Mouse (Mus musculus): Measurements from ENCODE around the gene Lin7a.

Lin7a gene

GRCm38 (mm10) chr10:107359296-107359695 lies 87.8 kb downstream of the Lin7a start:
- in situ Hi-C loops (cut with MboI; ENCODE audit: low pct_unique_long_range_greater_than_20kb in 1 of 2, low sequenced_read_pairs in 2 of 2, unreplicated experiment in 1 of 2), result no loop called here

DNA sequence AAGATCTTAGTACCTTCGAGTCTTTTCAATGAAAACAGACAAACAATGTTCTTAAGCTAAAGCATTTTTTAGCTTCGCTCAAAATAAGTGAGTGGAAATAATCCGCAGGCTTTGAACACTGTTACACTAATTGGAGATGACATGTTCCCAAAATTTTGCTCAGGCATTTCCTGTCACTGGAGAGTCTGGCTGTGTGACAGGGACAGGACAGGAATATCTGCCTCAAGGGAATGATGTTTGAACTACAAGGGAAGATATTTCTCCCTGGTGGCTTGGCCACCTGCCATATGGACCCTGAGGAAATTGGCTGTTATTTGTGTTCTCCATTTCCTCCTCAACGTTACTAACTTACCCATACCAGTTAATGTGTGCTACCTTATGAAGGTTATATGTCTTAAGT lies 90.1 kb downstream of the Lin7a start:
- in situ Hi-C loops (cut with MboI; ENCODE audit: low pct_unique_long_range_greater_than_20kb in 1 of 2, low sequenced_read_pairs in 2 of 2, unreplicated experiment in 1 of 2), result no loop called here

DNA sequence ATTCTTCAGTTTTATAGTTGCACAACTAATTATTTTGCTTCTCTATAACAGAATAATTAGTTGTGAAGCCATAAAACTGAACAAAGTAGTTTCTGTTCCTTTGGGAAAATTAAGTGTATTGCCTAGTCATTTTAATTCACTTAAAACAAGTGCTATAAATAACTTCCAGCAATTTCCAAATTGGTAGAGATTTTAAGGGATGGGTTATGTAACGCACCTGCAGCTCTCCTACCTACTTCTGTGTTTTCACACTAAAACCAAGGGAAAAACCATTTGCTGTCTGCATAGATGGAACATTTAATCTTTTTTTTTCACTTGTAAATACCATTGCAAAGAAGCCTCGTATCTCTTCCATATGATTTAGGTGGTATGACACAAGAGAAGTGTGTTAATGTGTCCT lies 90.5 kb downstream of the Lin7a start:
- in situ Hi-C loops (cut with MboI; ENCODE audit: low pct_unique_long_range_greater_than_20kb in 1 of 2, low sequenced_read_pairs in 2 of 2, unreplicated experiment in 1 of 2), result no loop called here

DNA sequence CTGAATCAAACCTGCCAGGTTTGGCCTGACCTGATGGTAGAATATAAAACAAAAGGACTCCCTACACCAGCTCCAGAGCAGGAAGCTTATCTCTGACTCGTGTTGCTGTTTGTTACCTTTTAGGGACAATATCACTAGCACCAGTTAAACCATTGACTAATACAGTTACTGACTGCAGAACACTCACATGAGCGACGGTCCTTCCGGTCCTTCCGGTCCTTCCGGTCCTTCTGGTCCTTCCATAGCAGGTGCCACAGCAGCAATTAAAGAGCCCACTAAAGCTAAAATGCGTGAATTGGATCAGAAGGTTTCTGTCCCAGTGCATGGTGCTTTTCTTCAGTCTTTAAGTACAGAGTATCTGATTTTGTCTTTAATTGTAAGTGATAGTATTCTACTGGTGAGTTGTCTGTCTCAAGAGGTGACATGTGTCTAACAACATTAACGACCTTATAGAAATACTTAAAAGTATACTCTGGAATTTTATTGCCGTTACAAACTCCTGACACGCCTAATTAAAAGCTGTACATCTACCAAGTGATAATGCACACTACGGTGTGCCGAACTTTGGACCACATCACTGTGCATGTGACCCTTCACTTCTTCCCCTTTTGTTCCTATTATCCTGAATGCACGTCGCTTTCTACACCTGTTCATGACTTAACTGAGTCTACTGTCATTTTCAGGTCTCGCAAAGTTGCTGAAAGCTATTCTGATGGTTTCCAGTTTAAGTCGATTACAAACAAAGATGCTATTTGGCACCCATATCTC lies 91.7 kb downstream of the Lin7a start:
- in situ Hi-C loops (cut with MboI; ENCODE audit: low pct_unique_long_range_greater_than_20kb in 1 of 2, low sequenced_read_pairs in 2 of 2, unreplicated experiment in 1 of 2), result no loop called here

- in situ Hi-C loops (cut with MboI; ENCODE audit: low pct_unique_long_range_greater_than_20kb in 1 of 2, low sequenced_read_pairs in 2 of 2, unreplicated experiment in 1 of 2), result no loop called here
These were observed 105.7 kb downstream of the Lin7a start for GRCm38 (mm10) chr10:107377218-107377617.

DNA sequence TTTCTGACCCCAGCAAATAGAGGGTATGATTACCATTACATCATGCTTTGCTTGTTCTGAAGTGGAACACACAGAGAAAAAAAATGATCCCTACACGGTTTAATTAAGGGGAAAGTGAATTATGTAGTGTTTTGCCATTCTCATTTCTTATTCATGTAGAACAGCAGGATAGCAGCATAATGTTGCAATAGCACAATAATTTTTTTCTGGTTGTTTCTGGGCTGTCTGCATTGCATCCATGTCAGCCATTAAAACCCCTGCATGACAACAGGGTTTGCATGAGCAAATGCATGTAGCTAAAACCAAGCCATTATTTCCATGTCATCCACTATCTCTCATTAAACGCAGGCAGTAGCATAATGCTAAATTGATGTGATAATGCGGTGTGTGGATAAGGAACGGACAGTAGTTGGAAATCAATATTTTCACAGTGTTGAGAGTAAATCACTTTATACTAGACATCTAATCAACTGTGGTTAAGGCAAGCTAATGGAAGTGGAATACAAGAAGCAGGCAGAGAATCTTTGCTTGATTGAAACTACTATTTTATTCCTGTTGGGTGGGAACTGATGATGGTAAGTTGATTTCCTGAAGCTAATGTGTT lies 109.8 kb downstream of the Lin7a start:
- in situ Hi-C loops (cut with MboI; ENCODE audit: low pct_unique_long_range_greater_than_20kb in 1 of 2, low sequenced_read_pairs in 2 of 2, unreplicated experiment in 1 of 2), result no loop called here

GRCm38 (mm10) chr10:107383825-107384224 lies 112.3 kb downstream of the Lin7a start:
- in situ Hi-C loops (cut with MboI; ENCODE audit: low pct_unique_long_range_greater_than_20kb in 1 of 2, low sequenced_read_pairs in 2 of 2, unreplicated experiment in 1 of 2), result no loop called here

DNA sequence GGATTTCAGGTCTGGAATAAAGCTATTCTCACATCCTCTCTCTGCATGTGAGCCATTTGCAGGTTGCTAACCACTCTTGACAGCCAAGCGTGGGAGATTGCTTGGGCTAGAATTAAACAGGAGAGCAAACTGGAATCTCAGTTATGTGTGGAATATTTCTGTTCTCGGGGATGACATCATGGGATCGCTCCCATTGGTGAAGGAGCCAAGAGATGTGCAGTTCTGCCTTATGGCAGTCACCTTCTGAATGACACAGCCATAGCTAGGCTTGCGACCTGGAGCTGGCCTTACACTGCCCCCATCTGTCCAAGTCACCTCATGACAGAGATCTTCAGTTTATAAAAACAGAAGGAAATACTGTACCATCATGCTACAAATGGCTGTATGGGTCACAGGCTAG lies 118.0 kb downstream of the Lin7a start:
- in situ Hi-C loops (cut with MboI; ENCODE audit: low pct_unique_long_range_greater_than_20kb in 1 of 2, low sequenced_read_pairs in 2 of 2, unreplicated experiment in 1 of 2), result no loop called here

- in situ Hi-C loops (cut with MboI; ENCODE audit: low pct_unique_long_range_greater_than_20kb in 1 of 2, low sequenced_read_pairs in 2 of 2, unreplicated experiment in 1 of 2), result loop anchor here in 1 of 2 experiments (25.0 kb wide), 1 partner anchor 468 kb away; no protein-coding TSS in a partner anchor
These were observed 133.9 kb downstream of the Lin7a start for GRCm38 (mm10) chr10:107405347-107405746.

DNA sequence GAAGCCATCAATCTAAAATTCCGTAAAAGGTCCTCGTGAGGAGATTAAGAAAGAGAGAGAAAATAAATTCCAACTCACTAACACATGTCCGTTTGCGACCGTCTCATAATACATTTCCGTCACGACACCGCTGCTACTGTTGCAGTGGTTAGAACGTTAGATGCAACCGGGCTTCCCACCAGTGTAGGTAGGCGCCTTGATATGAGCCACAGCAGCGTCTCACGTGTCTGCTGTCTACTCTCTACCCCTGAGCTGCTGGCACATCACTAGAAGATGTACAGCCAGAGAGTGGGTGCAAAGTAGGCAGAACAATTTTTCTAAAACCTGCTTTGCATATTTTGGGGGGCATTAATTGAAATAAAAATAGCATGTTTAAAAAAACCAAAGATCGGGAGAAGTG lies 146.8 kb downstream of the Lin7a start:
- in situ Hi-C loops (cut with MboI; ENCODE audit: low pct_unique_long_range_greater_than_20kb in 1 of 2, low sequenced_read_pairs in 2 of 2, unreplicated experiment in 1 of 2), result loop anchor here in 1 of 2 experiments (25.0 kb wide), 1 partner anchor 481 kb away; no protein-coding TSS in a partner anchor

GRCm38 (mm10) chr10:107436967-107437366 lies 165.5 kb downstream of the Lin7a start:
- in situ Hi-C loops (cut with MboI; ENCODE audit: low pct_unique_long_range_greater_than_20kb in 1 of 2, low sequenced_read_pairs in 2 of 2, unreplicated experiment in 1 of 2), result loop anchor here (25.0 kb wide), 1 partner anchor 275 kb away; the partner anchor contains the start of gene Ptprq (in 2 of the 2)

GRCm38 (mm10) chr10:107442781-107443180 lies 171.3 kb downstream of the Lin7a start:
- in situ Hi-C loops (cut with MboI; ENCODE audit: low pct_unique_long_range_greater_than_20kb in 1 of 2, low sequenced_read_pairs in 2 of 2, unreplicated experiment in 1 of 2), result loop anchor here (25.0 kb wide), 1 partner anchor 270 kb away; the partner anchor contains the start of gene Ptprq (in 2 of the 2)

DNA sequence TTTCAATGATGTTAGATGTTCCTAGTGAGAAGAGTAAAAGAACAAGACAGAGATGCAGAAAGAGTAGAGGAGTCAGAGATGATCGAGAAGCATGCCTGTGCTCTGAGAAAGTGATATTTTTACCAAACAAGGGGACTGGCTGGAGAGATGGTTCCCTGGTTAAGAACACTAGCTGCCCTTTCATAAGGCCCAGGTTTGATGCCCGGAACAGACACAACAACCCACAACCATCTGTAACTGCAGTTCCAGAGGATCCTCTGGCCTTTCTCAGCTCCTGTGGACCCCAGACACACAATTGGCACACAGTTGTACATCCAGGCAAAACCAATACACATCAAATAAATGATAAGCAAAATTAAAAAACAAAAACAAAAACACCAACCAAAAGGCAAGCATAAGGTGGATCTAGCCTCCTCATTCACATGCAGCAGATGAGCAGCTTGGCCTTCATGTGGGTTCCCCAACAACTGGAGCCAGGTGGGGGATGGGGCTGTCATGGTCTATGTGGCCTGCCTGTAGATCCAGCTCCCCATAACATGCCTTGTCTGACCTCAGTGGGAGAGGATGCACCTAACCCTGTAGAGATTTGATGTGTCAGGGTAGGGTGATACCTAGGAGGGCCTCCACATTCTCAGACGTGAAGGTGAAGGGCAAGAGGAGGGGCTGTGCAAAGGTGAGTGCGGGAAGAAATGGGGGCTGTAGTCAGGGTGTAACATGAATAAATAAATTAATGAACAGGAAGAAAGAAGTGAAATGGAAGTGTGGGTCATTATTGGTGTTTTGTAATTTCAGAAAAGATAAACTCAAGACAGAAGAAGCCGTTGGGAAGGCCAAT lies 178.2 kb downstream of the Lin7a start:
- in situ Hi-C loops (cut with MboI; ENCODE audit: low pct_unique_long_range_greater_than_20kb in 1 of 2, low sequenced_read_pairs in 2 of 2, unreplicated experiment in 1 of 2), result loop anchor here (25.0 kb wide), 1 partner anchor 263 kb away; the partner anchor contains the start of gene Ptprq (in 2 of the 2)

DNA sequence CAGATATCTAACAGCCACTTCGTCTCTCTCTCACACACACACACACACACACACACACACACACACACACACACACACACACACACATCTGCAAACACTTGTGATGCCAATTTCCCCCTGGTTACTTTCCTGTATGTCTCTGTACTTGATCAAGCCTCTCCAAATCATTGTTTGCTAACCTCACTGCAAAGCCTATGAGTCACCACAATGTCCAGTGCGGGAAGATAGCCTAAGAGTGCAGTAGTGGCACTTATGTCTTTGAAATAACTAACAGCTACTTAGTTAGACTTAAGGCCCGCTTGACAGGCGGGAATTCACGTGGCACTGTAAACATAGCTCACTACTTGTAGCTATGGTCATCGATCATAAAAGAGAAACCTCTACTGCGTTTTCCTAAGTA lies 196.3 kb downstream of the Lin7a start:
- in situ Hi-C loops (cut with MboI; ENCODE audit: low pct_unique_long_range_greater_than_20kb in 1 of 2, low sequenced_read_pairs in 2 of 2, unreplicated experiment in 1 of 2), result no loop called here

Measured in mouse embryonic stem cell (cell line).